Mouse (Mus musculus) spleen, adult 2 months (tissue): ENCODE data around the gene Dctn1.

Source experiments
- CTCF ChIP-seq: fragments of 200-500 bp; IDR thresholded peaks from 2 replicates; pipeline ENCODE4 v1.5.1; 2011; ENCODE audit warnings: mild to moderate bottlenecking, inconsistent platforms; ENCODE audit not compliant: insufficient read depth, insufficient read length, insufficient replicate concordance; ENCODE audit errors: extremely low read depth
- POLR2A ChIP-seq: fragments of 200-500 bp; IDR thresholded peaks from 2 replicates; pipeline ENCODE4 v1.6.1; 2011; ENCODE audit warnings: low read depth, low read length, inconsistent platforms

GRCm38 (mm10) chr6:83121863-83122710 is 43.6 kb upstream of the Dctn1 start:
- TF ChIP-seq POLR2A (no peak), CTCF (no peak)
